Mouse (Mus musculus) hindbrain, embryonic 10.5 days (tissue): ENCODE data around the gene Cyp46a1. TPM values are rescaled to one million over a fixed set of nuclear protein-coding genes. Genes with fewer than 3 reads are reported as not detected.
A peak's percentile ranks its signal among the peaks of the same experiment; 100 is the strongest.

ENCODE experiments used
- DNase-seq: peaks from one replicate; pipeline ENCODE4 v3.0.0-alpha.2; 2017; ENCODE audit warnings: low spot score
- H3K27ac ChIP-seq: fragments of 300-500 bp; sonication (generic); 2 replicates; pipeline ENCODE4 v1.5.1; 2016; ENCODE audit warnings: mild to moderate bottlenecking, moderate library complexity
- H3K27me3 ChIP-seq: fragments of 300-500 bp; sonication (generic); 2 replicates; pipeline ENCODE4 v1.6.1; 2016; ENCODE audit warnings: mild to moderate bottlenecking; ENCODE audit not compliant: poor library complexity, insufficient read depth, severe bottlenecking
- H3K36me3 ChIP-seq: fragments of 300-500 bp; sonication (generic); 2 replicates; pipeline ENCODE4 v1.6.1; 2016; ENCODE audit warnings: mild to moderate bottlenecking, moderate library complexity
- H3K4me1 ChIP-seq: fragments of 300-500 bp; sonication (generic); replicated peaks from 2 replicates; pipeline ENCODE4 v1.6.1; 2016; ENCODE audit warnings: mild to moderate bottlenecking
- H3K4me3 ChIP-seq: fragments of 300-500 bp; sonication (generic); 2 replicates; pipeline ENCODE4 v1.5.1; 2016; ENCODE audit warnings: mild to moderate bottlenecking, moderate library complexity
- H3K9me3 ChIP-seq: fragments of 300-500 bp; sonication (generic); 2 replicates; pipeline ENCODE4 v1.6.1; 2016; ENCODE audit warnings: mild to moderate bottlenecking, moderate library complexity
- WGBS: fragments of 180-500 bp; shearing (Covaris S2); methylation state at CpG from one replicate; pipeline ENCODE4 v1.1.7; 2016; 5-methylcytosine and 5-hydroxymethylcytosine counted together
- polyA plus RNA-seq: library from polyadenylated mRNA; unstranded; fragments of >200 nt; fragmentation: Nextera tagmentation; extraction: Ambion mirVana; gene quantifications from 2 replicates; pipeline ENCODE4 v1.2.1, GENCODE M21; 2016

Cyp46a1 gene
- polyA plus RNA-seq, result 17.8 and 19.1 TPM in 2 replicates

DNA sequence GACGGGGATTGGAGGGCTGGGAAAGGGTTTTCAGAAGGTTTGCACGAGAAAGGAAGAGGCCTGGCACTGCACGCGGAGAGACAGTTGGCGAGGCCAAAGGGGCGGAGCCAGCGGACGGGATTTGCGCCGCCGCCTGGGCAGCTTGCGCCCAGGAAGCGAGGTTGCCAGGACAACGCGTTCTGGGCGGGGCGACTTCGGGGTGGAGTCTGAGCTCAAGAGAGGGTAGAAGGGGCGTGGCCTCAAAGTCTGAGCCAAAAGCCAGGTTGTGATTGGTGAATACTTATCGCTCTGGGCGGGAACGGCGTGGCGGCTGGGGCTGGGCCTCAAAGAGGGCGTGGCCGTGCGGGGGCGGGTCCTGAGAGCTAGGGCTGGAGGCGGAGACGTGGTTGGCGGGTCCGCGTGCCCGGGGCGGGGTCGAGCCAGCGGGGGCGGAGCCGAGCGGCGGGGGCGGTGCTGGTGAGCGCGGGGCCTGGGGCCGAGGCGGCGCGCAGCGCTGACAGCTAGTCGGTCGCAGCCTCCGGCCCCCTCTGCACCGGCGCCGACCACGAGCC, at the start of gene Cyp46a1:
Gene Cyp46a1, plus strand, starts transcription at position 487 of the 551 bp plus-strand sequence.
- Histone ChIP-seq H3K4me3 (peak within 1 kb of the TSS; percentile 77), H3K9me3 (no peaks in the 10 kb centered on the region), H3K27ac (peak within 1 kb of the TSS; percentile 80), H3K27me3 (peaks cover 72% of the 10 kb centered on the region), H3K4me1 (peaks cover 53% of the 10 kb centered on the region), H3K36me3 (no peaks in the 10 kb centered on the region)
- under 1% methylated on average over 56 of the region's 56 CpGs for WGBS
- DNase-seq, result peak; percentile 100

DNA sequence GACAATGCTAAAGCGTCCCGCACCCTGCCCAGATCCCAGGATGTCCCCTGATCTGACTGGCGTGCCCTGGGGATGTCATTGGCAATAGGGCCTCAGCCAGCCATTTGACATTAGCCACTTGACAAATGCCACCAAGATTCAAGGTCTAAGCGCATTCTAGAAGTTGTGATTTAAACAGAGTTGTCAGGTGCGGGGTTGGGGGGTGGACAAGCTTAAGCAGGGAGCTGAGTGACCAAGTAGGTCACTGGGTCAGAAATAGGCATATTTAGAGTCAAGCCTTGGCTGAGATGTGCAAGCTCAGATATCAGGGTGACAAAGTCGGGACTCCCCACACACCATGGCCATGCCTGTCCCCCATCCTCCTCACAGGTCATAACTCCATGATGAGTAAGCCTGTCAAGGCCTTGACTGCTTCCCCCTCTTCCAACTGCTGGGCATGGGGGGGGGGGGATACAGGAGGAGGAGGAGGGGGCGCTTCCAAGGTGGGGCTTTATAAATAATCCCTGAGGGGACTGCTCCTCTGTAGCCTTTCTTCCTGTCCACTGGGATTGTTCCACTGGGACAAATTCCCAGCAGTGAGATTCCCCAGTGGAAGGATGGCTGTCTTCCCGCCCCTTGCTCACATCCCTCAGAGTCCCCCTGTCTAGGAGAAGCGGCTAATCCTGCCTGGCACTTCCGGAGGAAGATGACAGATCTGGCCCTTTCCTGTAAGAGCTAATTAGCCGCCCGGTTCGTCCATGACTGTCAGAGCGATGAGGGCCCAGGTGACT, 49.5 kb upstream of the Cyp46a1 start:
- peak overlapping the region; percentile 90 for H3K27ac ChIP-seq
- DNase-seq, result no peak
- H3K27me3 ChIP-seq, result no peaks in the 10 kb centered on the region
- WGBS, result 32% methylated on average over 14 of the region's 14 CpGs
- peak overlapping the region; percentile 39 for H3K4me3 ChIP-seq
- H3K9me3 ChIP-seq, result no peaks in the 10 kb centered on the region
- H3K36me3 ChIP-seq, result no peaks in the 10 kb centered on the region
- H3K4me1 ChIP-seq, result peaks cover 36% of the 10 kb centered on the region

DNA sequence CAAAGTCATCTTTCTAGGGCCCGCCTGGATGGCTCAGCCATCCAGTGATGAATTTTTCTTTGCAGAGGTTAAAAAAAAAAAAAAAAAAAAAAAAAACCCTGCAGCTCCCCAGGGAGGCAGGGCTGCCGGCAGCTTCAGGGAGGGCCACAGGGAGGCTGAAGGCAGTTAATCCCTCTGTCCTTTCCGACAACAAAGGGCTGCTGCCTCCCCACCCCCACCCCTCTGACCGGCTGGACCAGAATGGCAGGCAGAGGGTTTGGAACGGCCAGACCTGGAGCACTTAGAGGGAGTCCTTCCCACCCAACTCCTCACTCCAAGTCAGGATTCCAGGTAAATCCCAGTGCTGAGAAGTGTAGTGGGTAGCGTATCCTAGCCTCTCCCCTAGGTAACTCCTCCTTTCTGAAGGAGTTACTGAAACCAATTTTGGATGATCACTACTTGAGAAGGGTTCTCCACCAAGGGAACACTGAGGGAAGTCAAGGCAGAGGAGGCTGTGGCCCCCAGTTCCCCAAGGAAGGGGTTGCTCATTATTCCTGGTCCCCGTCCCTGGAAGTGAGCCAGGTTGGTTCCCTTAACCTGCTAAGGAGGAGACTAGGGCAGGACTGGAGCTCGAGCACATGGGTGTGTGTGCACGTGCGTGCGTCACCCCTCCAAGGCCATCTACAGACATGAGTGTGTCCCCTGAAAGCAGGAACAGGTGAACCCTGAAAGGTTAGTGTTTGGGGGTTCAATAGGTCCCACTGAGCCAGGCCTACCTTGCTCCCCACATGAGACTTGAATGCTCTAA, 48.8 kb upstream of the Cyp46a1 start:
- Histone ChIP-seq H3K4me1 (peaks cover 36% of the 10 kb centered on the region), H3K4me3 (peak overlapping the region; percentile 39), H3K27me3 (no peaks in the 10 kb centered on the region), H3K27ac (peak overlapping the region; percentile 90), H3K36me3 (no peaks in the 10 kb centered on the region), H3K9me3 (no peaks in the 10 kb centered on the region)
- peak; percentile 67 for DNase-seq
- WGBS, result 30% methylated on average over 11 of the region's 11 CpGs

DNA sequence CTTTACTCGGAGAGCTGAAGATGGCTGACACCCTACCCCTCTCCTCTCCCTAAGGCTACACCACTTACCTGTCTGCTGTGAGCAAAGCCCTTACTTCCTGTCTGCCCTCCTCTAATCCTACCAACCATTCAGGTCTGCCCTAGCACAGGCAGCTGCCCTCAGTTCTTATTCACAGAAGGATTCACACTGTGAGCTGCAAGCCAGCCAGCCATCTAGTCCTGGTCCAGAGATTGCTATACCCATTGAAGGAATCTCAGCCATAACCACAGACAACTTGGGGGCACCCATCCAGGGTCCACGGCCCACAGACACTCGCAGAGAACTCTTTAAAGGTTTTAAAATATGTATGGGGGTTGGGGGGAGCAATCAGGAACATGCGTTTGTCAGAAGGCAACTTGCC, 47.8 kb upstream of the Cyp46a1 start:
- 76% methylated on average over 4 of the region's 4 CpGs for WGBS
- Histone ChIP-seq H3K4me1 (peaks cover 37% of the 10 kb centered on the region), H3K27ac (peak overlapping the region; percentile 90), H3K36me3 (no peaks in the 10 kb centered on the region), H3K27me3 (no peaks in the 10 kb centered on the region), H3K4me3 (no peak overlapping the region), H3K9me3 (no peaks in the 10 kb centered on the region)
- DNase-seq, result no peak

DNA sequence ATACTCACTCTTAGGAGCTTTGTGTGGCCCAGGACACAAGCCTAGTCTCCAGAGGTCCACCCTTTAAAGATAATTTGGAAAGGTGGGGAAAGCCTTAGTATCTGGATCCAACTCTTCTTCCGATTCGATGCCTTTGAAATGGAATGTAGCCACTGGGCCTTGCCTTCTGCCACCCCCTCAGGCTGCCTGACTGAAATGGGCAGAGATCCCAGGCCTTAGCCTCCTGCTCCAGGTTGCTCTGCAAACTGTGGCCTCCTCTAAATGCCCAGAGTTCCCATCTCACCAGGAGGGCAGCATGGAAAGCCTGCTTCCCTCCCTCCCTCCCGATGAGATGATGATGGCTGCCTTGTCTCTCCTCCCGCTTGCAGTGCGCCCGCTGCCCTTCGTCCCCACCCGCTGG, 47.2 kb upstream of the Cyp46a1 start:
- no peak overlapping the region for H3K4me3 ChIP-seq
- H3K36me3 ChIP-seq, result no peaks in the 10 kb centered on the region
- 0 out of 2 replicates have a peak, but pooled peaks cover 2% of the 10 kb centered on the region for H3K27me3 ChIP-seq
- WGBS, result 93% methylated on average over 8 of the region's 8 CpGs
- DNase-seq, result no peak
- H3K4me1 ChIP-seq, result peaks cover 43% of the 10 kb centered on the region
- H3K27ac ChIP-seq, result peak overlapping the region; percentile 35; the same call in 1 of the 2 replicates
- no peaks in the 10 kb centered on the region for H3K9me3 ChIP-seq

DNA sequence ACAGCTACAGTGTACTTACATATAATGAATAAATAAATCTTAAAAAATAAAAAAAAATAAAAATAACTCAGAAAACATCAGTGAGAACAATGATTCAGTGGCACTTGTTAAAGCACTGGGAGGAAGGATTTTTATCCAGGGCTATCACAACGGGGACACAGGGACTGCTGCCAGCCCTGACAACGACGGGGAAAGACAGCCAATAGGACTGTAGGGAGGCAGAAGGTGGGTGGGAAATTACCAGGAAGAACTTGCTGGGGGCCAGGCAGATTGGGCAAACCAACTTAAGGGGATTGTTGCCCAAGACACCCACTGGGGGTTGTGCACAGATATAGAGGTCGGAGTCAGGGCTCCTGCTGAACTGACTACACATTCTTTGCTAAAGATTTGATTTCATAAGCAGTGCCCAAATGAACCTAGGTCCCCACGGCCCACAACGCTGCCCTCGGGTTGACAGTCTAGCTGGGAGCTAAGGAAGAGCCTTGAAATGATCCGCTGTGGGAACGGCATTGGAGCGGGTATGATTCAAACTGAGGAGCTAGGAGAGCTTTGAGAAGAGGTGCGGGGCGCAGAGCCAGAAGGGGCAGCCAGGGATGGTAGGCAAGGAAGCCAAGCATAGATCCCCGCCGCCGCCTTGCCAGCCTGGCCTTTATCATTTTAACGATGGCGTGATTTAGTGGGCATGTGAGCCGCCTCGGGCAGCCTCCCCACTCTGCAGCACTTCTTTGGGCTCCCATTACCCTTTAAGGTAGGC, 45.9 kb upstream of the Cyp46a1 start:
- Histone ChIP-seq H3K4me3 (no peak overlapping the region), H3K4me1 (peaks cover 54% of the 10 kb centered on the region), H3K36me3 (no peaks in the 10 kb centered on the region), H3K9me3 (no peaks in the 10 kb centered on the region), H3K27me3 (0 out of 2 replicates have a peak, but pooled peaks cover 2% of the 10 kb centered on the region), H3K27ac (no peak overlapping the region)
- DNase-seq, result no peak
- WGBS, result 82% methylated on average over 19 of the region's 19 CpGs

DNA sequence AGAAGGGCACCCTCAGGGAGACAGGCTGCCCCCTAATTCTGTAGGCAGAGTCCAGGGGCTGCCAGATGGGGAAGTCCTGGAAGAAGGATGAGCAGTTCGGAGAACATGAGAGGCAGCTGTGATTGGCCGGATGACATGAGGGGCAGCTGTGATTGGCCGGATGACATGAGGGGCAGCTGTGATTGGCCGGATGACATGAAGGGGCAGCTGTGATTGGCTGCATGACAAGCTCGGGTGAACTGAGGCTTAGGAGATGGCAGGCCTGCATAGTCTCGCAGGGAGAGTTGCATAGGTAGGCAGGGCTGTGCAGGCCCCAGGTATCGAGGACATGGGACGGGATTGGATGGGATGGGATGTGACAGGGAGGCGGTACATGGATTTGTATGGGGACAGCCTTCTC, 41.8 kb upstream of the Cyp46a1 start:
- peak overlapping the region; percentile 68 for H3K27ac ChIP-seq
- no peaks in the 10 kb centered on the region for H3K36me3 ChIP-seq
- 8% methylated on average over 9 of the region's 9 CpGs for WGBS
- H3K9me3 ChIP-seq, result no peaks in the 10 kb centered on the region; the same call in 1 of the 2 replicates
- H3K4me1 ChIP-seq, result peaks cover 26% of the 10 kb centered on the region
- H3K27me3 ChIP-seq, result 0 out of 2 replicates have a peak, but pooled peaks cover 2% of the 10 kb centered on the region
- peak overlapping the region; percentile 27 for H3K4me3 ChIP-seq
- peak; percentile 69 for DNase-seq

DNA sequence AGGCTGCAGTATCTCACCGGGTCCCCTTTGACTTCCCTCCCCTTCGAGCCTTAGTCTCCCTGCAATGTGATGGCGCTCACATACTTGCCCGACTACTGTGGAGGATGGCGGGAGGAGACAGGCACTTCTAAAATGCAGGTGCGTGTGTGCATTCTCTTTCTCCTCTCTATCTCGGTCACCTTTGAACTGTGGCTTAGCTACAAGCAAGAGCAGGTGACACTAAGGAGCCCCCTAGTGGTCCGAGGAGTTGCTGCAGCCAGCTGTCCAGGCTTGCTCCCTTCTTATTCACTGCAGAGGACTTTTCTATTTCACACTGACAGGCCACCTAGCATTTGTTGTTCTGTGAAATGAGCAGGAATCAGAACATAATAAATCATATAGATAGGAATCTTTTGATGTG, 41.2 kb upstream of the Cyp46a1 start:
- peak overlapping the region; percentile 27 for H3K4me3 ChIP-seq
- WGBS, result 6% methylated on average over 8 of the region's 8 CpGs
- H3K27ac ChIP-seq, result peak overlapping the region; percentile 68

DNA sequence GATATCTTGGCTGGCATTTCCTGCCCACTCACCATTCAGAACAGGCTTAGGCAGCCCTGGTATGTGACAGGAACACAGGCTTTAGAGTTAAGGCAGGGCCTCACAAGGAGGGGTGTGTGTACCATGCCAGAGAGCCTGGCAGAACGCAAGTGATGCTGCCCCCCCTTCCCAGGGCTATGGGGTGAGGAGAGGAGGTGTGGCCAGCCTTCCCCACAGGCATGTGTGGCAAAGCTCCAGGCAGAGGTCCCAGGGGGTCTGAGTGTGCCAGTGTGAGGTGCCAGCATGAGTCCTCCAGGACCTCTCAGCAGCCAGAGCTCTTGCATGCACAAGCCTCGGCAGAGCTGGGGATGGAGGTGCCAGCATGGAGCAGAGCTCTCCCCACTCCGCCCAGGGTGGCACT, 39.6 kb upstream of the Cyp46a1 start:
- no peak for DNase-seq
- H3K27ac ChIP-seq, result peak overlapping the region; percentile 69
- no peaks in the 10 kb centered on the region for H3K36me3 ChIP-seq
- H3K27me3 ChIP-seq, result 0 out of 2 replicates have a peak, but pooled peaks cover 2% of the 10 kb centered on the region
- 75% methylated on average over 3 of the region's 3 CpGs for WGBS
- H3K4me1 ChIP-seq, result peaks cover 22% of the 10 kb centered on the region
- H3K9me3 ChIP-seq, result no peaks in the 10 kb centered on the region; the same call in 1 of the 2 replicates
- H3K4me3 ChIP-seq, result no peak overlapping the region

More for the DNA sequence above, 41.2 kb upstream of the Cyp46a1 start:
- Histone ChIP-seq H3K36me3 (no peaks in the 10 kb centered on the region), H3K4me1 (peaks cover 26% of the 10 kb centered on the region), H3K9me3 (no peaks in the 10 kb centered on the region; the same call in 1 of the 2 replicates), H3K27me3 (0 out of 2 replicates have a peak, but pooled peaks cover 2% of the 10 kb centered on the region)
- DNase-seq, result peak; percentile 86

DNA sequence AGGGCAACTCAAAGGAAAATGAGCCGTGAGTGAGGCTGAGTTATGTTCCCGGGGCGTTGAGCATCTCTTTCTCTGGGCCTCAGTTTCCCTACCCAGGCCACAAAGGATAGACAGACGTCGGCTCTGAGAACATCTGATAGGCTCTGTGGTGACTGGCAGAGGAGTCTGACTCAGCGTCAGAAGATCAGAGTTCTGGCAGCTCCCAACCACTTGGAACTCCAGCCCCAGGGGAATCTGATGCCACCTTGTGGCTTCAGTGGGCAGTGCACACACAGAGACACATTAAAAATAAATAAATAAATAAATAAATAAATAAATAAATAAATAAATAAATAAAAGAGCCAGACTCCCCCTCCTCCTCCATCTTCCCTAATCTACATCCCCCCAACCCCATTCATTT, 37.1 kb upstream of the Cyp46a1 start:
- WGBS, result 84% methylated on average over 6 of the region's 6 CpGs
- peaks cover 17% of the 10 kb centered on the region for H3K4me1 ChIP-seq
- H3K27me3 ChIP-seq, result no peaks in the 10 kb centered on the region
- no peak for DNase-seq
- no peaks in the 10 kb centered on the region; the same call in 1 of the 2 replicates for H3K9me3 ChIP-seq
- no peak overlapping the region for H3K4me3 ChIP-seq
- H3K36me3 ChIP-seq, result no peaks in the 10 kb centered on the region
- no peak overlapping the region for H3K27ac ChIP-seq

DNA sequence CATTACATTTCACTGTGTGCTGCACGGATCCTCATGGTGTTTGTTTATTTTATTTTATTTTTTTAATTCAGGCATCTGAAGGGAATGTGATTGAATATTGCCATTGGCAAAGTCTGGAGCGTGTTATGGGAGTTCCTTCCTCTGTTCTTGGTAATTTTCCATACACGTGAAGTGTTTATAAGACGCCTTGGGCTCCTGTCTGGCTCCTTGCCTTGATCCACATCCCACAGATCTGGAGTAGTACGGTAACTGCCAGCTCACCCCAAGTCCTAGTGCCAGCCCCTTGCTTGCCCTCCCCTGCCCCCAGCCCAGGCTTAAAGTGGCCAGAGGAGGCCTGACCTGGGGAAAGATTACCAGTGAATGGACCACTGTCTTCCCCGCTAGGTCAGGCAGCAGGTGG, 33.2 kb upstream of the Cyp46a1 start:
- 81% methylated on average over 6 of the region's 6 CpGs for WGBS
- H3K36me3 ChIP-seq, result no peaks in the 10 kb centered on the region
- H3K27me3 ChIP-seq, result peaks cover 23% of the 10 kb centered on the region
- H3K4me1 ChIP-seq, result peaks cover 21% of the 10 kb centered on the region
- H3K9me3 ChIP-seq, result no peaks in the 10 kb centered on the region; the same call in 1 of the 2 replicates
- DNase-seq, result no peak
- no peak overlapping the region for H3K4me3 ChIP-seq
- peak overlapping the region; percentile 35; the same call in 1 of the 2 replicates for H3K27ac ChIP-seq

DNA sequence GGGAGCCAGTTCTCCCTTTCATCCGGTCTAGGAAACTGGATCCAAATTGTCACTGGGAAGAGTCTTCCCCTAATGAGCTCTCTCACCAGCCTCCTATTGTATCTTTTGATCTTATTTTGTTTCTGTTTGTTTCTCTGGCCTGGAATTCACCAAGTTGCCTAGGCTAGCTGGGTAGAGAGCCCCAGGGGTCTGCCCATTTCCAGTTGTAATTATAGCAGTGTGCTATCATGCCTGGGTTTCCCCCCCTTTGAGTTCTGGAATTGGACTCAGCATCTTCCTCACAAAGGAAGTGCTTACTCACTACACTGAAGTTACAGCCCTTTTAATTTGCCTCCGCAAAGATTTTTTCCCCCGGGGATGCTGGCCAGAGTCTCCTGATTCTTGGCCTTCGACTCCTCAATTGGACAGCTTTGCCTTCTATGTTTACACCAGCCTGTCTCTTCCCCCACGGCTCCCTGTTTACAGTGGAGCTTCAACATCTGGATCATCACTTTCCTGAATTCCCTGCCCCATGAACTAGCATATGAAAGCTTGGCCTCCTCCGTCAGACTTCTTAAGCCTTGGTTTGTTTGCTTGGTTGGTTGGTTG, 30.3 kb upstream of the Cyp46a1 start:
- H3K27ac ChIP-seq, result no peak overlapping the region
- H3K36me3 ChIP-seq, result no peaks in the 10 kb centered on the region
- no peak for DNase-seq
- no peak overlapping the region for H3K4me3 ChIP-seq
- peaks cover 51% of the 10 kb centered on the region for H3K27me3 ChIP-seq
- H3K4me1 ChIP-seq, result peaks cover 50% of the 10 kb centered on the region
- WGBS, result 49% methylated on average over 6 of the region's 6 CpGs
- H3K9me3 ChIP-seq, result no peaks in the 10 kb centered on the region
